Mouse (Mus musculus) limb, embryonic 11.5 days (tissue): ENCODE measurements around the gene Coq10b. TPM values are rescaled to one million over a fixed set of nuclear protein-coding genes. Genes with fewer than 3 reads are reported as not detected.
A peak's percentile ranks its signal among the peaks of the same experiment; 100 is the strongest.
"Not testable (repeated sequence)": the region's sequence is repeated elsewhere in the genome, so short reads cannot be mapped to it uniquely, and the experiment has no call there.

ENCODE experiments used
- ATAC-seq: fragments of 200-750 bp; cut with Nextera tagmentation; 2 replicates; pipeline ENCODE4 v1.8.0; 2017; ENCODE audit warnings: low read depth; ENCODE audit not compliant: insufficient number of reproducible peaks, low FRiP score, low TSS enrichment
- DNase-seq: peaks from one replicate; pipeline ENCODE4 v3.0.0-alpha.2; 2015; ENCODE audit warnings: low spot score
- H3K27ac ChIP-seq: fragments of 300-500 bp; sonication (generic); replicated peaks from 2 replicates; pipeline ENCODE4 v1.5.1; 2014; ENCODE audit warnings: low read depth, mild to moderate bottlenecking, low read length
- H3K27me3 ChIP-seq: fragments of 300-500 bp; sonication (generic); 2 replicates; pipeline ENCODE4 v1.6.1; 2014; ENCODE audit warnings: mild to moderate bottlenecking, low read length, mixed read lengths; ENCODE audit not compliant: control insufficient read depth, insufficient read depth
- H3K36me3 ChIP-seq: fragments of 300-500 bp; sonication (generic); 2 replicates; pipeline ENCODE4 v1.6.1; 2014; ENCODE audit warnings: mild to moderate bottlenecking, low read length, moderate library complexity, mixed read lengths; ENCODE audit not compliant: control insufficient read depth, insufficient read depth
- H3K4me1 ChIP-seq: fragments of 300-500 bp; sonication (generic); 2 replicates; pipeline ENCODE4 v1.6.1; 2014; ENCODE audit warnings: low read length, mixed read lengths; ENCODE audit not compliant: control insufficient read depth, insufficient read depth
- H3K4me2 ChIP-seq: fragments of 300-500 bp; sonication (generic); 2 replicates; pipeline ENCODE4 v1.6.1; 2014; ENCODE audit warnings: low read depth, mild to moderate bottlenecking, moderate library complexity; ENCODE audit not compliant: severe bottlenecking
- H3K4me3 ChIP-seq: fragments of 300-500 bp; sonication (generic); 2 replicates; pipeline ENCODE4 v1.5.1; 2014; ENCODE audit warnings: low read depth, low read length
- H3K9ac ChIP-seq: fragments of 300-500 bp; sonication (generic); 2 replicates; pipeline ENCODE4 v1.6.1; 2014; ENCODE audit warnings: mild to moderate bottlenecking, low read length
- H3K9me3 ChIP-seq: fragments of 300-500 bp; sonication (generic); 2 replicates; pipeline ENCODE4 v1.6.1; 2016; ENCODE audit warnings: low read length; ENCODE audit not compliant: control insufficient read depth
- WGBS: fragments of 180-500 bp; shearing (Covaris S2); extraction: QIAGEN DNeasy Blood & Tissue Kit; methylation state at CpG from one replicate; pipeline ENCODE4 v1.1.7; 2014; 5-methylcytosine and 5-hydroxymethylcytosine counted together
- polyA plus RNA-seq: library from polyadenylated mRNA; unstranded; fragments of >200 nt; fragmentation: Nextera tagmentation; extraction: Ambion mirVana; gene quantifications from 2 replicates; pipeline ENCODE4 v1.2.1, GENCODE M21; 2014

The Coq10b gene
- 21.2 and 23.7 TPM in 2 replicates for polyA plus RNA-seq

DNA sequence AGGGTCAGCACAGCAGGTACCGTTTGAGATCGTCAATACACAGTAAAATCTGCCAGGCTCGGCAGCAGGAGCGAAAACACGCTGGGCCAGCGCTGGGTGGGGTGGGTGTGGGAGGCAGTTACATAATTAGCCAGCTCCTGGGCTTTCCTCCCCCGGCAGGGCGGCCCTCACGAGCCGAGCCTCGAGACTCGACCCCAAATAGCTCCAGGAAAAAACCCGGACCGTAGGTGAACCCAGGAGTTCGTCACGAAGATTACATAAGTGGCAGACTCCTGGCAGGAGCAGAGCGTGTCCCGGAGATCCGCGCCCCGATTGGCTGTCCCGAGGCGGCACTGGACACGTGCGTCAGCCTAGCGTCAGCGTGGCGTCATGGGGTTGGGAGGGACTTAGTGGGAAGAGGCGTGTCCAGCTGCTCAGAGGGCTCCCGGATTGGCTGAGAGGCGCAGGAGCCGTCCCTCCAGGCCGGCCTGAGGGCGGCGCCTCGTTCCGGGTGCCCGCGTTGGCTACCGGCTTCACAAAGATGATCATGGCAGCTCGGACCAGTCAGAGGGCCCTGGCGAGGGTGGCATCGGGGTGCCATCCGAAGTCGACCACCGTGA is at the start of gene Coq10b:
Gene Coq10b (plus strand): TSS at position 416 of the 599 bp plus-strand sequence.
- Histone ChIP-seq H3K9me3 (no peaks in the 10 kb centered on the region), H3K27me3 (no peaks in the 10 kb centered on the region), H3K4me1 (no peaks in the 10 kb centered on the region), H3K36me3 (no peaks in the 10 kb centered on the region), H3K4me3 (peak within 1 kb of the TSS; percentile 93), H3K4me2 (peak within 1 kb of the TSS; percentile 87), H3K27ac (no peak within 1 kb of the TSS), H3K9ac (peak within 1 kb of the TSS; percentile 71)
- DNase-seq: peak; percentile 99
- peak; percentile 100 for ATAC-seq
- WGBS: under 1% methylated on average over 46 of the region's 46 CpGs

DNA sequence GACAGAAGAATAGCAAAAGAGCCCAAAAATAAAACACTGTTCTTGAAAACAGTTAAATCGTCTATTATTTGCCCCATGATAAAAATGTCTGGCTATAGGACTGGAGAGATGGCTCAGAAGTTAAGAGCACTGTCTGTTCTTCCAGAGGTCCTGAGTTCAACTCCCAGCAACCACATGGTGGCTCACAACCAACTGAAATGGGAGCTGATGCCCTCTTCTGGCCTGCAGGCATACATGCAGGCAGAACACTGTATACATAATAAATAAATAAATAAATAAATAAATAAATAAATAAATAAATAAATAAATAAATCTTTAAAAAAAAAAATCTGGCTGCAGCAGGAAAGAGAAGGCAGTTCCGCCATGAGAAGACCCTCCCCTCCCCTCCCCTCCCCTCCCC is 44.3 kb upstream of the Coq10b start:
- H3K27ac ChIP-seq, H3K9ac ChIP-seq, H3K27me3 ChIP-seq, H3K9me3 ChIP-seq, H3K4me1 ChIP-seq, ATAC-seq, H3K4me3 ChIP-seq, DNase-seq, H3K4me2 ChIP-seq: not testable (repeated sequence)
- peaks cover 28% of the 10 kb centered on the region for H3K36me3 ChIP-seq
- 81% methylated on average over 2 of the region's 2 CpGs for WGBS

GRCm38 (mm10) chr1:55012513-55012912 is 40.1 kb upstream of the Coq10b start:
- Histone ChIP-seq H3K4me2 (no peak overlapping the region), H3K36me3 (peaks cover 26% of the 10 kb centered on the region), H3K4me3 (no peak overlapping the region), H3K4me1 (no peaks in the 10 kb centered on the region), H3K9ac (no peak overlapping the region), H3K27ac (no peak overlapping the region), H3K9me3 (no peaks in the 10 kb centered on the region), H3K27me3 (no peaks in the 10 kb centered on the region)
- no peak for DNase-seq
- no peak for ATAC-seq
- WGBS: 74% methylated on average over 3 of the region's 3 CpGs

GRCm38 (mm10) chr1:55021907-55022306 is 30.7 kb upstream of the Coq10b start:
- H3K27ac ChIP-seq: no peak overlapping the region
- H3K9ac ChIP-seq: no peak overlapping the region
- ATAC-seq (no peak), DNase-seq (no peak)
- H3K27me3 ChIP-seq: no peaks in the 10 kb centered on the region
- H3K36me3 ChIP-seq: peaks cover 8% of the 10 kb centered on the region
- H3K4me2 ChIP-seq: no peak overlapping the region
- no peak overlapping the region for H3K4me3 ChIP-seq
- H3K9me3 ChIP-seq: 0 out of 2 replicates have a peak, but pooled peaks cover 2% of the 10 kb centered on the region
- no peaks in the 10 kb centered on the region for H3K4me1 ChIP-seq

DNA sequence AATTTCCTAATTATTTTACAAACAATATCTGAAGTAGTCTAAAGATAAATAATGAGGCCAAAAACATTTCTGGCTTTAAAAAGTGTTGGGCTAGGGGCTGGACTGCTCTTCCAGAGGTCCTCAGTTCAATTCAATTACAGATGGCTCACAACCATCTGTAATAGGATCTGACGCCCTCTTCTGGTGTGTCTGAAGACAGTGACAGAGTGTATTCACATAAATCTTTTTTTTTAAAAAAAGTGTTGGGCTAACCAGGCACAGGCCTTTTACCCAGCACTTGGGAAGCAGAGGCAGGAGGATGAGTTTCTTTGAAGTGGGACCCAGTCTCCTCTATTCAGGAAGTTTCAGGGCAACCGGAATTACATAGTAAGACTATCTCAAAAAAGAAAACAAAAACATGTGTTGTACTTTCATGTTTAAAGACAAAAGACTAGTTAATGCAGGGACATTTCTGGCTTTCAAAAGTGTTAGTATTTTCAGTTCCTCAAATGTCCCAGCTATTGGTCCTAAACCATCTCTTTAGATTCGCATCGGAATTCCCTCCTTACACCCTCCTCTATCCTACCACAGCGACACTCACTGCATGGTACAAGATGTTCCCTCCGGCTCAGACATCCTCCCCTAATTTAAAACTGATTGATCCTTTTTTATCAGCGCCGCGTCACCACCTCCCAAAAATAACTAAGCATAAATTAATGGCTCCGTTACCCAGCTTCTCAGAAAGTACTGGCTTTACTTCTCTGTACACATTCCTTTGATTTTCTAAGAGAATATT is 26.7 kb upstream of the Coq10b start:
- 0 out of 2 replicates have a peak, but pooled peaks cover 2% of the 10 kb centered on the region for H3K9me3 ChIP-seq
- ATAC-seq: no peak
- no peaks in the 10 kb centered on the region for H3K36me3 ChIP-seq
- H3K27ac ChIP-seq: peak overlapping the region; percentile 83; the same call in 1 of the 2 replicates
- peak overlapping the region; percentile 98 for H3K4me3 ChIP-seq
- peak overlapping the region; percentile 99 for H3K9ac ChIP-seq
- 15% methylated on average over 10 of the region's 10 CpGs for WGBS
- H3K27me3 ChIP-seq: no peaks in the 10 kb centered on the region
- no peaks in the 10 kb centered on the region for H3K4me1 ChIP-seq
- no peak for DNase-seq
- peak overlapping the region; percentile 76 for H3K4me2 ChIP-seq

- ATAC-seq: peak; percentile 40; the same call in 1 of the 2 replicates
- no peaks in the 10 kb centered on the region for H3K27me3 ChIP-seq
- H3K9ac ChIP-seq: peak overlapping the region; percentile 99
- H3K4me3 ChIP-seq: peak overlapping the region; percentile 98
- no peaks in the 10 kb centered on the region for H3K4me1 ChIP-seq
- H3K9me3 ChIP-seq: 0 out of 2 replicates have a peak, but pooled peaks cover 2% of the 10 kb centered on the region
- DNase-seq: no peak
- H3K27ac ChIP-seq: peak overlapping the region; percentile 83
- WGBS: under 1% methylated on average over 55 of the region's 55 CpGs
- peak overlapping the region; percentile 76 for H3K4me2 ChIP-seq
- H3K36me3 ChIP-seq: no peaks in the 10 kb centered on the region
Measured at GRCm38 (mm10) chr1:55026444-55027252, 25.9 kb upstream of the Coq10b start.

DNA sequence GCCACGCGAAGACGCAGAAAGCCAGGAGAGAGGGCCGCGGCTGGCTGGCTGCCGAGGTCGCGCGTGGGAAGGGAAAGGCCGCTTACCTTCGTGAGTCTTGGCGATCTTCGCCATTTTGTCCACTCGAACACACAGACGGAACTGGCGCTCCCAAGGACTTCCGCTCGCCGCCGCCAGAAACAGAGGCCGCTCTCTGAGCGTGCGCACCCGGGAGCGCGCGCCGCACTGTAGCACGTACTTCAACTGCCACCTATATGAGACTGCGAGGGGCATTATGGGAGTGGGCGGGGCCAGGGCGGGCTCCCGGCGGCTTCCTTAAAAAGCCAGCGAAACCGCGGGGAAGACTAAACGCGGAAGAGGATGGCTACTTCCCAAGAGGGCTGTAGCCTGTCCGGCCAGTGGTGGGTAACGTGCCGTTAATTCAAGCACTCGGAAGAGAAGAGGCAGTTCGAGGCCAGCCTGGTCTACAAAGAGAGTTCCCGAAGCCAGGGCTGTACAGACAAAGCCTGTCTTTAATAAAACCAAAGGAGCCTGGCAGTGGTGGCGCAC is 25.2 kb upstream of the Coq10b start, which contains the start of gene Sf3b1:
Gene Sf3b1 (minus strand): TSS at position 229 of the 549 bp plus-strand sequence.
- Histone ChIP-seq H3K4me3 (peak within 1 kb of the TSS; percentile 98), H3K4me2 (peak within 1 kb of the TSS; percentile 76), H3K27ac (peak within 1 kb of the TSS; percentile 83), H3K9me3 (0 out of 2 replicates have a peak, but pooled peaks cover 2% of the 10 kb centered on the region), H3K4me1 (no peaks in the 10 kb centered on the region), H3K9ac (peak within 1 kb of the TSS; percentile 99), H3K27me3 (no peaks in the 10 kb centered on the region), H3K36me3 (no peaks in the 10 kb centered on the region)
- DNase-seq (peak; percentile 98), ATAC-seq (peak; percentile 99)
- WGBS: 2% methylated on average over 46 of the region's 46 CpGs

- 84% methylated on average over 1 of the region's 1 CpGs for WGBS
- Histone ChIP-seq H3K9me3 (no peaks in the 10 kb centered on the region), H3K27me3 (no peaks in the 10 kb centered on the region), H3K4me2 (no peak overlapping the region), H3K4me1 (no peaks in the 10 kb centered on the region), H3K9ac (no peak overlapping the region), H3K27ac (no peak overlapping the region), H3K4me3 (no peak overlapping the region), H3K36me3 (no peaks in the 10 kb centered on the region)
- DNase-seq: no peak
- no peak for ATAC-seq
Measured at GRCm38 (mm10) chr1:55027966-55028365, 24.6 kb upstream of the Coq10b start.
